In the genomic region with DNA sequence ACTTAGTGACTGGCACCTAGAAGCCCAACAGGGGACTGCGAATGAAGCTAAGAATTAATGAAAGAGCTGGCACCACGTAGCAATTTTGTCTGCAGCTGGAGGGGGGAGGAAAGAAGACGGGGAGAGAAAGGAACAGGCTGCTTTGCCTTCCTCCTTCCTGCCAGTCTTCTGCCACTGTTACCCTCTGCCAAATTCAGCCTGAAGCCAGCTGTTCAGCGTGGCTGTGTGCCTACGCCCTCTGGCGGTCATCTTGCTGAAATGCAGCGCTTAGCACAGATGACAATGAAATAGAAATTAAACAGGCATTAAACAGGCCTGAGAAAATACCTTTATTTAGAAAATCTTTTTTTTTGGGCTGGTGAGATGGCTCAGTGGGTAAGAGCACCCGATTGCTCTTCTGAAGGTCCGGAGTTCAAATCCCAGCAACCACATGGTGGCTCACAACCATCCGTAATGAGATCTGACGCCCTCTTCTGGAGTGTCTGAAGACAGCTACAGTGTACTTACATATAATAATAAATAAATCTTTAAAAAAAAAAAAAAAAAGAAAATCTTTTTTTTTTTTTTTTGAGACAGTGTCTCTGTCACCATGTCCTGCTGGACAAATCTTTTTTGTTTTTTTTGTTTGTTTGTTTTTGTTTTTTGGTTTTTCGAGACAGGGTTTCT, we compare ENCODE assay signal across 8 mouse cellular contexts. TPM values are rescaled to one million over a fixed set of nuclear protein-coding genes. Genes with fewer than 3 reads are reported as not detected.
DNase-seq lines count a peak whose midpoint lies in the region; ATAC-seq and TF ChIP-seq lines count a peak whose summit lies in the region.
"Not testable (repeated sequence)": the region's sequence is repeated elsewhere in the genome, so short reads cannot be mapped to it uniquely, and the experiment has no call there.

No protein-coding gene starts in this region.

- intact Hi-C loops in heart, postnatal 14 days (cut with DNase I) = loop anchor here (5.0 kb wide), 1 partner anchor 59 kb away; a partner anchor contains a TSS

- TF ChIP-seq CTCF in layer of hippocampus, adult 2 months (conservative IDR thresholded peaks at IDR 0.05) = peak; percentile 84
- TF ChIP-seq CTCF in lung, adult 2 months (IDR thresholded peaks at IDR 0.05; ENCODE audit: insufficient read depth, low read length) = peak; percentile 84

- TF ChIP-seq POLR2A in lung, adult 2 months (IDR thresholded peaks at IDR 0.05; ENCODE audit: borderline replicate concordance, extremely low read depth, low read depth, low read length) = not testable (repeated sequence)

- not testable (repeated sequence) for H3K4me2 ChIP-seq in forebrain, embryonic 11.5 days (ENCODE audit: low read depth, low read length, severe bottlenecking)

- in situ Hi-C loops in ES-E14 (cut with MboI; ENCODE audit: low sequenced_read_pairs in 2 of 2, unreplicated experiment in 2 of 2) = not testable (repeated sequence)

- H3K36me3 ChIP-seq in ES-E14 (ENCODE audit: control insufficient read depth, insufficient read depth, low read length, poor library complexity, severe bottlenecking); forebrain, embryonic 11.5 days (ENCODE audit: control insufficient read depth, insufficient read depth, low read length): not testable (repeated sequence)

- H3K9ac ChIP-seq in ES-E14 (ENCODE audit: insufficient read depth, low read depth, low read length, poor library complexity, severe bottlenecking); forebrain, embryonic 11.5 days (ENCODE audit: low read length): not testable (repeated sequence)

- H3K4me3 ChIP-seq in ES-E14 (ENCODE audit: insufficient read depth in 1 of 2, low read depth in 1 of 2, low read length in 2 of 2, poor library complexity in 1 of 2, severe bottlenecking in 1 of 2); forebrain, embryonic 11.5 days (ENCODE audit: low read depth, low read length); layer of hippocampus, adult 2 months; lung, adult 2 months (replicated peaks; ENCODE audit: extremely low read depth, low read depth, low read length): not testable (repeated sequence)

- H3K9me3 ChIP-seq in ES-E14 (ENCODE audit: control insufficient read depth, insufficient read depth, low read depth, low read length); forebrain, embryonic 11.5 days (ENCODE audit: control insufficient read depth, low read length): not testable (repeated sequence)

- not testable (repeated sequence) for H3K27me3 ChIP-seq in forebrain, embryonic 11.5 days (ENCODE audit: control insufficient read depth, insufficient read depth, low read length)

- not testable (repeated sequence) for H3K27ac ChIP-seq in ES-E14 (ENCODE audit: insufficient read depth, low read depth, low read length, poor library complexity, severe bottlenecking); forebrain, embryonic 11.5 days (ENCODE audit: low read depth, low read length)
- H3K27ac ChIP-seq in layer of hippocampus, adult 2 months = peak overlapping the region; percentile 55; the same call in 1 of the 2 replicates

- peak; percentile 85 for ATAC-seq in cerebellum, adult (ENCODE audit: insufficient number of reproducible peaks, low FRiP score, low TSS enrichment)
- not testable (repeated sequence) for ATAC-seq in forebrain, embryonic 11.5 days (replicated peaks; ENCODE audit: low FRiP score)

- WGBS in forebrain, embryonic 11.5 days = 25% methylated on average over 10 of the region's 12 CpGs
- WGBS in lung, adult 2 months = 31% methylated on average over 12 of the region's 12 CpGs

- H3K4me1 ChIP-seq in ES-E14 (ENCODE audit: control insufficient read depth in 2 of 2, insufficient read depth in 2 of 2, low read length in 2 of 2, poor library complexity in 1 of 2); forebrain, embryonic 11.5 days (replicated peaks; ENCODE audit: control insufficient read depth, insufficient read depth, low read length); lung, adult 2 months (ENCODE audit: control insufficient read depth, insufficient read depth, low read length): not testable (repeated sequence)

- peak; percentile 16 for DNase-seq in ES-E14 (ENCODE audit: low read depth, low spot score)
- peak; percentile 53 for DNase-seq in forebrain, embryonic 11.5 days (ENCODE audit: low spot score)
- DNase-seq in heart, postnatal 14 days = peak; percentile 41 to 62
- peak; percentile 56 to 63 for DNase-seq in layer of hippocampus, adult 2 months (ENCODE audit: low spot score in 2 of 2)
- peak; percentile 15 for DNase-seq in lung, adult 2 months
- peak; percentile 16 for DNase-seq in ovary, adult 18-20 months (ENCODE audit: low spot score)
- peak; percentile 5 to 11 for DNase-seq in thymus, adult 18-20 months

TF ChIP-seq in ES-E14, 5 proteins besides CTCF, POLR2A, EP300 and RAD21:
- TF ChIP-seq ZNF384 (IDR thresholded peaks at IDR 0.05; ENCODE audit: low read depth, low read length) = 0 out of 2 replicates have a peak, but pooled peaks have one; percentile 25

RNA-seq across cellular contexts. Expression of a gene that starts 37.7 kb away (rescaled TPM):
- total RNA-seq in ES-E14 (2012; rRNA removed) = 2.2 and 2.8 TPM in 2 replicates
- polyA plus RNA-seq in forebrain, embryonic 11.5 days (2014; fragmentation: Nextera tagmentation; extraction: Ambion mirVana) = 3.0 and 3.5 TPM in 2 replicates
- total RNA-seq in heart, postnatal 14 days (2021) = 100 to 1,000 TPM; 204 to 235 TPM
- total RNA-seq in layer of hippocampus, adult 2 months (2021) = 1 to 10 TPM in 1 of 2 experiments, under 1 TPM in 1; 0.82 to 1.4 TPM
- 2.0 and 13.6 TPM in 2 replicates for polyA plus RNA-seq in lung, adult 2 months (2012; rRNA removed)

RNA-seq across cellular contexts. Expression of a gene that starts 45.9 kb away (rescaled TPM):
- total RNA-seq in ES-E14 (2012; rRNA removed) = 40.9 and 47.0 TPM in 2 replicates
- polyA plus RNA-seq in forebrain, embryonic 11.5 days (2014; fragmentation: Nextera tagmentation; extraction: Ambion mirVana) = 28.3 and 30.2 TPM in 2 replicates
- 10 to 100 TPM; 17.5 to 17.6 TPM for total RNA-seq in heart, postnatal 14 days (2021)
- 10 to 100 TPM; 45.0 to 46.4 TPM for total RNA-seq in layer of hippocampus, adult 2 months (2021)
- 3.2 and 7.3 TPM in 2 replicates for polyA plus RNA-seq in lung, adult 2 months (2012; rRNA removed)

RNA-seq across cellular contexts. Expression of a gene that starts 57.5 kb away (rescaled TPM):
- 259 and 271 TPM in 2 replicates for total RNA-seq in ES-E14 (2012; rRNA removed)
- 671 and 672 TPM in 2 replicates for polyA plus RNA-seq in forebrain, embryonic 11.5 days (2014; fragmentation: Nextera tagmentation; extraction: Ambion mirVana)
- 100 to 1,000 TPM in 1 of 2 experiments, 10 to 100 TPM in 1; 80.4 to 108 TPM for total RNA-seq in heart, postnatal 14 days (2021)
- total RNA-seq in layer of hippocampus, adult 2 months (2021) = 100 to 1,000 TPM; 132 to 144 TPM
- polyA plus RNA-seq in lung, adult 2 months (2012; rRNA removed) = 57.9 and 96.3 TPM in 2 replicates

Comparison
In these comparisons a context has a peak if more than half of its experiments do, and no peak if none do; other contexts are left out.
1. DNase-seq: peak in every context shown above with its lines; median percentile 60 in layer of hippocampus, adult 2 months; 53 in forebrain, embryonic 11.5 days; 52 in heart, postnatal 14 days; 16 in ES-E14; 16 in ovary, adult 18-20 months; 15 in lung, adult 2 months; 8 in thymus, adult 18-20 months.
2. RNA of a gene that starts 37.7 kb away (total RNA-seq): 204 to 235 TPM in heart, postnatal 14 days; 2.2 to 2.8 TPM in ES-E14 and 0.82 to 1.4 TPM in layer of hippocampus, adult 2 months; every median in the first group is over 10 times any median in the second.